20 mouse cellular contexts compared by ENCODE assay signal in genomic region chr4:111400676-111401075, GRCm38 (mm10). TPM values are rescaled to one million over a fixed set of nuclear protein-coding genes. Genes with fewer than 3 reads are reported as not detected.
A peak's percentile ranks its signal among the peaks of the same experiment; 100 is the strongest.
DNase-seq lines count a peak whose midpoint lies in the region; ATAC-seq lines count a peak whose summit lies in the region.
"Had no signal": no experiment of that assay in that cellular context is flagged by ENCODE, and none has a peak within 500 bp of the region (broad histone marks: within the 10 kb centered on the region; RNA-seq: fewer than 3 reads in every experiment).

No protein-coding gene starts in this region.

- 32% methylated on average over 2 of the region's 2 CpGs for WGBS in hindbrain, embryonic 15.5 days
- WGBS in hindbrain, embryonic 12.5 days, result 45% methylated on average over 2 of the region's 2 CpGs
- 64% methylated on average over 2 of the region's 2 CpGs for WGBS in midbrain, embryonic 14.5 days
- WGBS in midbrain, embryonic 13.5 days, result 65% methylated on average over 2 of the region's 2 CpGs
- WGBS in intestine, embryonic 15.5 days, result 33% methylated on average over 2 of the region's 2 CpGs

- no peaks in the 10 kb centered on the region for H3K4me1 ChIP-seq in hindbrain, embryonic 15.5 days (replicated peaks)
- H3K4me1 ChIP-seq in hindbrain, embryonic 12.5 days, result no peaks in the 10 kb centered on the region
- H3K4me1 ChIP-seq in midbrain, embryonic 14.5 days (ENCODE audit: control insufficient read depth, insufficient read depth, low read length), result no peaks in the 10 kb centered on the region
- no peaks in the 10 kb centered on the region for H3K4me1 ChIP-seq in midbrain, embryonic 13.5 days (replicated peaks)
- no peaks in the 10 kb centered on the region for H3K4me1 ChIP-seq in intestine, embryonic 15.5 days (replicated peaks)
- H3K4me1 ChIP-seq: forebrain, embryonic 10.5 days; heart, embryonic 10.5 days had no signal

- H3K4me2 ChIP-seq in hindbrain, embryonic 15.5 days, result no peak overlapping the region
- H3K4me2 ChIP-seq in hindbrain, embryonic 12.5 days (replicated peaks), result no peak overlapping the region
- H3K4me2 ChIP-seq in midbrain, embryonic 14.5 days (ENCODE audit: low read length), result no peak overlapping the region
- no peak overlapping the region for H3K4me2 ChIP-seq in midbrain, embryonic 13.5 days (replicated peaks)
- no peak overlapping the region for H3K4me2 ChIP-seq in intestine, embryonic 15.5 days (replicated peaks)
- H3K4me2 ChIP-seq: embryonic facial prominence, embryonic 15.5 days had no signal

- no peak overlapping the region for H3K4me3 ChIP-seq in hindbrain, embryonic 15.5 days
- no peak overlapping the region for H3K4me3 ChIP-seq in hindbrain, embryonic 12.5 days
- no peak overlapping the region for H3K4me3 ChIP-seq in midbrain, embryonic 14.5 days (replicated peaks; ENCODE audit: low read depth, low read length)
- no peak overlapping the region for H3K4me3 ChIP-seq in midbrain, embryonic 13.5 days (replicated peaks)
- H3K4me3 ChIP-seq in intestine, embryonic 15.5 days (replicated peaks), result no peak overlapping the region
- H3K4me3 ChIP-seq: embryonic facial prominence, embryonic 15.5 days; erythroblast, embryonic 14.5 days; forebrain, embryonic 10.5 days; heart, embryonic 10.5 days had no signal

- no peaks in the 10 kb centered on the region for H3K9me3 ChIP-seq in hindbrain, embryonic 15.5 days
- no peaks in the 10 kb centered on the region for H3K9me3 ChIP-seq in hindbrain, embryonic 12.5 days (replicated peaks)
- H3K9me3 ChIP-seq in midbrain, embryonic 14.5 days (ENCODE audit: control insufficient read depth, low read length), result no peaks in the 10 kb centered on the region
- no peaks in the 10 kb centered on the region for H3K9me3 ChIP-seq in midbrain, embryonic 13.5 days
- no peaks in the 10 kb centered on the region for H3K9me3 ChIP-seq in intestine, embryonic 15.5 days
- H3K9me3 ChIP-seq: embryonic facial prominence, embryonic 15.5 days; forebrain, embryonic 10.5 days; heart, embryonic 10.5 days had no signal

- no peak overlapping the region for H3K27ac ChIP-seq in hindbrain, embryonic 15.5 days (replicated peaks)
- H3K27ac ChIP-seq in hindbrain, embryonic 12.5 days, result no peak overlapping the region
- no peak overlapping the region for H3K27ac ChIP-seq in midbrain, embryonic 14.5 days (replicated peaks; ENCODE audit: low read depth, low read length)
- H3K27ac ChIP-seq in midbrain, embryonic 13.5 days, result no peak overlapping the region
- no peak overlapping the region for H3K27ac ChIP-seq in intestine, embryonic 15.5 days
- H3K27ac ChIP-seq: embryonic facial prominence, embryonic 15.5 days; forebrain, embryonic 10.5 days; heart, embryonic 10.5 days had no signal

- H3K27me3 ChIP-seq in hindbrain, embryonic 15.5 days, result no peaks in the 10 kb centered on the region
- H3K27me3 ChIP-seq in hindbrain, embryonic 12.5 days, result no peaks in the 10 kb centered on the region
- H3K27me3 ChIP-seq in midbrain, embryonic 14.5 days (ENCODE audit: control insufficient read depth, insufficient read depth, low read length), result no peaks in the 10 kb centered on the region
- no peaks in the 10 kb centered on the region for H3K27me3 ChIP-seq in midbrain, embryonic 13.5 days
- no peaks in the 10 kb centered on the region for H3K27me3 ChIP-seq in intestine, embryonic 15.5 days (replicated peaks)
- H3K27me3 ChIP-seq: embryonic facial prominence, embryonic 15.5 days had no signal

- ATAC-seq in hindbrain, embryonic 15.5 days (ENCODE audit: low FRiP score, low read depth), result peak; percentile 69; the same call in 1 of the 2 replicates
- no peak for ATAC-seq in hindbrain, embryonic 12.5 days (ENCODE audit: low FRiP score)
- no peak for ATAC-seq in midbrain, embryonic 14.5 days (ENCODE audit: low FRiP score, low TSS enrichment)
- no peak for ATAC-seq in midbrain, embryonic 13.5 days
- no peak for ATAC-seq in intestine, embryonic 15.5 days
- ATAC-seq: forebrain, embryonic 16.5 days had no signal

- H3K9ac ChIP-seq in hindbrain, embryonic 15.5 days, result no peak overlapping the region
- no peak overlapping the region for H3K9ac ChIP-seq in hindbrain, embryonic 12.5 days
- no peak overlapping the region for H3K9ac ChIP-seq in midbrain, embryonic 14.5 days (replicated peaks; ENCODE audit: low read length)
- no peak overlapping the region for H3K9ac ChIP-seq in midbrain, embryonic 13.5 days (replicated peaks)
- H3K9ac ChIP-seq in intestine, embryonic 15.5 days, result no peak overlapping the region
- H3K9ac ChIP-seq: embryonic facial prominence, embryonic 15.5 days had no signal

- no peaks in the 10 kb centered on the region for H3K36me3 ChIP-seq in hindbrain, embryonic 15.5 days
- no peaks in the 10 kb centered on the region for H3K36me3 ChIP-seq in hindbrain, embryonic 12.5 days
- no peaks in the 10 kb centered on the region for H3K36me3 ChIP-seq in midbrain, embryonic 14.5 days (ENCODE audit: control insufficient read depth, insufficient read depth, low read length)
- no peaks in the 10 kb centered on the region for H3K36me3 ChIP-seq in midbrain, embryonic 13.5 days
- no peaks in the 10 kb centered on the region for H3K36me3 ChIP-seq in intestine, embryonic 15.5 days
- H3K36me3 ChIP-seq: embryonic facial prominence, embryonic 15.5 days; forebrain, embryonic 10.5 days; G1E; heart, embryonic 10.5 days had no signal

- DNase-seq in midbrain, embryonic 14.5 days, result peak; percentile 21
- peak; percentile 84 for DNase-seq in Muller cell, postnatal 12 days (ENCODE audit: inconsistent ontology term)
- DNase-seq: adrenal gland, postnatal 10 days; cerebellum, adult 11-12 months; cerebellum, adult 9-11 months; embryo, embryonic 11 days; gastrocnemius, postnatal 10 days; heart, adult 18-20 months; heart, postnatal 14 days; kidney, adult 18-20 months had no signal

RNA-seq across cellular contexts. Expression of gene Bend5, which starts 14.1 kb away (rescaled TPM):
- polyA plus RNA-seq in hindbrain, embryonic 15.5 days (2015; fragmentation: Nextera tagmentation; extraction: Ambion mirVana), result 57.5 and 59.4 TPM in 2 replicates
- 68.2 and 70.2 TPM in 2 replicates for polyA plus RNA-seq in hindbrain, embryonic 12.5 days (2016; fragmentation: Nextera tagmentation; extraction: Ambion mirVana)
- 86.3 and 88.8 TPM in 2 replicates for polyA plus RNA-seq in midbrain, embryonic 14.5 days (2014; fragmentation: Nextera tagmentation; extraction: Ambion mirVana)
- 71.3 and 71.6 TPM in 2 replicates for polyA plus RNA-seq in midbrain, embryonic 13.5 days (2015; fragmentation: Nextera tagmentation; extraction: Ambion mirVana)
- polyA plus RNA-seq in intestine, embryonic 15.5 days (2015; fragmentation: Nextera tagmentation; extraction: Ambion mirVana), result 33.9 and 36.6 TPM in 2 replicates
- polyA plus RNA-seq: erythroblast, embryonic 14.5 days; G1E had no signal
